Mouse (Mus musculus) olfactory bulb, adult 2 months (tissue): Measurements from ENCODE around the gene Tcea3. TPM values are rescaled to one million over a fixed set of nuclear protein-coding genes. Genes with fewer than 3 reads are reported as not detected.

ENCODE experiments used
- H3K27ac ChIP-seq: fragments of 200-500 bp; 2 replicates; pipeline ENCODE4 v1.5.1; 2012; ENCODE audit warnings: low read depth, low read length; ENCODE audit not compliant: insufficient read depth
- H3K4me1 ChIP-seq: fragments of 200-500 bp; 2 replicates; pipeline ENCODE4 v1.6.1; 2012; ENCODE audit warnings: low read length; ENCODE audit not compliant: control insufficient read depth, insufficient read depth
- H3K4me3 ChIP-seq: fragments of 200-500 bp; 2 replicates; pipeline ENCODE4 v1.5.1; 2012; ENCODE audit warnings: mild to moderate bottlenecking, low read depth, low read length, moderate library complexity; ENCODE audit not compliant: insufficient read depth
- CTCF ChIP-seq: fragments of 200-500 bp; IDR thresholded peaks from 2 replicates; pipeline ENCODE4 v1.5.1; 2012; ENCODE audit warnings: low read depth, mild to moderate bottlenecking, low read length, moderate library complexity; ENCODE audit not compliant: insufficient read depth
- POLR2A ChIP-seq: fragments of 200-500 bp; IDR thresholded peaks from 2 replicates; pipeline ENCODE4 v1.6.1; 2012; ENCODE audit warnings: mild to moderate bottlenecking, low read depth, low read length, moderate library complexity; ENCODE audit not compliant: insufficient read depth
- WGBS: fragments of 180-500 bp; shearing (Covaris S2); methylation state at CpG from one replicate; pipeline ENCODE4 v1.1.7; 2018; 5-methylcytosine and 5-hydroxymethylcytosine counted together
- polyA plus RNA-seq: library from polyadenylated mRNA; stranded (reverse); fragments of >200 nt; gene quantifications from 2 replicates; pipeline ENCODE4 v1.2.4, GENCODE M21; 2012; ENCODE audit warnings: low replicate concordance; ENCODE audit not compliant: missing spikeins, insufficient read depth, insufficient read length

Gene Tcea3
- polyA plus RNA-seq, 1 experiment, result not detected

GRCm38 (mm10) chr4:136283783-136284182 lies 36.3 kb downstream of the Tcea3 start:
- no peak for TF ChIP-seq CTCF
- no peak for TF ChIP-seq POLR2A
- WGBS, result 32% methylated on average over 2 of the region's 2 CpGs
- peaks cover 8% of the 10 kb centered on the region; the same call in 1 of the 2 replicates for H3K4me1 ChIP-seq
- H3K27ac ChIP-seq, result no peak overlapping the region
- H3K4me3 ChIP-seq, result no peak overlapping the region

GRCm38 (mm10) chr4:136284455-136284854 lies 36.9 kb downstream of the Tcea3 start, which contains the start of gene Zfp46:
Zfp46 (plus strand) TSS chr4:136284683.
- Histone ChIP-seq H3K27ac (peak within 1 kb of the TSS; percentile 96), H3K4me1 (peaks cover 8% of the 10 kb centered on the region; the same call in 1 of the 2 replicates), H3K4me3 (peak within 1 kb of the TSS; percentile 59)
- TF ChIP-seq POLR2A (no peak), CTCF (no peak)
- 1% methylated on average over 5 of the region's 5 CpGs for WGBS

GRCm38 (mm10) chr4:136284891-136285290 lies 37.4 kb downstream of the Tcea3 start:
- Histone ChIP-seq H3K4me3 (peak overlapping the region; percentile 59), H3K4me1 (peaks cover 8% of the 10 kb centered on the region; the same call in 1 of the 2 replicates), H3K27ac (peak overlapping the region; percentile 96)
- WGBS, result 2% methylated on average over 6 of the region's 6 CpGs
- TF ChIP-seq CTCF (no peak), POLR2A (no peak)

- Histone ChIP-seq H3K4me1 (peaks cover 8% of the 10 kb centered on the region; the same call in 1 of the 2 replicates), H3K27ac (peak overlapping the region; percentile 96), H3K4me3 (peak overlapping the region; percentile 59)
- under 1% methylated on average over 25 of the region's 25 CpGs for WGBS
- TF ChIP-seq POLR2A (peak; percentile 58; the same call in 1 of the 2 replicates), CTCF (no peak)
Measured at GRCm38 (mm10) chr4:136285348-136285810, 37.9 kb downstream of the Tcea3 start.

- Histone ChIP-seq H3K4me1 (peaks cover 8% of the 10 kb centered on the region; the same call in 1 of the 2 replicates), H3K27ac (0 out of 2 replicates have a peak overlapping the region, but pooled peaks have one; percentile 18), H3K4me3 (peak overlapping the region; percentile 59)
- WGBS, result 0% methylated on average over 29 of the region's 29 CpGs
- no peak for TF ChIP-seq POLR2A
- TF ChIP-seq CTCF, result no peak
Measured at GRCm38 (mm10) chr4:136285811-136286371, 38.4 kb downstream of the Tcea3 start.

GRCm38 (mm10) chr4:136289918-136290780 lies 42.6 kb downstream of the Tcea3 start:
- H3K4me3 ChIP-seq, result no peak overlapping the region
- no peak overlapping the region for H3K27ac ChIP-seq
- no peaks in the 10 kb centered on the region for H3K4me1 ChIP-seq
- WGBS, result 80% methylated on average over 66 of the region's 66 CpGs
- TF ChIP-seq POLR2A, result no peak
- no peak for TF ChIP-seq CTCF

GRCm38 (mm10) chr4:136290781-136291595 lies 43.5 kb downstream of the Tcea3 start:
- Histone ChIP-seq H3K4me3 (no peak overlapping the region), H3K4me1 (no peaks in the 10 kb centered on the region), H3K27ac (no peak overlapping the region)
- TF ChIP-seq CTCF (no peak), POLR2A (no peak)
- WGBS, result 82% methylated on average over 39 of the region's 39 CpGs

GRCm38 (mm10) chr4:136291692-136292091 lies 44.2 kb downstream of the Tcea3 start:
- TF ChIP-seq CTCF, result no peak
- no peak for TF ChIP-seq POLR2A
- Histone ChIP-seq H3K27ac (no peak overlapping the region), H3K4me3 (no peak overlapping the region), H3K4me1 (no peaks in the 10 kb centered on the region)
- WGBS, result 94% methylated on average over 6 of the region's 6 CpGs
